Mouse (Mus musculus) spleen, postnatal 4 days (tissue): ENCODE data around the gene Dag1.
"Not testable (repeated sequence)": the region's sequence is repeated elsewhere in the genome, so short reads cannot be mapped to it uniquely, and the experiment has no call there.

ENCODE experiments used
- DNase-seq, 2 experiments: peaks; one replicate each; pipeline ENCODE4 v3.0.0; 2022; ENCODE audit warnings: low spot score in 2 of 2

Gene Dag1

GRCm38 (mm10) chr9:108263690-108264190 is at the start of gene Dag1:
TSS of gene Dag1 (minus strand) at chr9:108263958.
- peak; percentile 99 for DNase-seq

GRCm38 (mm10) chr9:108308141-108308540 is 44.4 kb upstream of the Dag1 start:
- no peak for DNase-seq

- DNase-seq, result no peak
Observed at GRCm38 (mm10) chr9:108307021-108307807, 43.5 kb upstream of the Dag1 start.

GRCm38 (mm10) chr9:108306571-108306980 is 42.8 kb upstream of the Dag1 start:
- DNase-seq, result peak; percentile 86 to 93

GRCm38 (mm10) chr9:108305629-108306520 is 42.1 kb upstream of the Dag1 start, which contains the start of the genes Rhoa and Tcta:
TSS of gene Rhoa (plus strand) at chr9:108306129.
TSS of gene Tcta (minus strand) at chr9:108306160.
- peak; percentile 98 for DNase-seq

GRCm38 (mm10) chr9:108305170-108305569 is 41.4 kb upstream of the Dag1 start:
- DNase-seq, result peak; percentile 35 to 71

- DNase-seq, result no peak
Observed at GRCm38 (mm10) chr9:108304716-108305115, 41.0 kb upstream of the Dag1 start.

GRCm38 (mm10) chr9:108301853-108302252 is 38.1 kb upstream of the Dag1 start:
- no peak for DNase-seq

- DNase-seq, result no peak
Observed at GRCm38 (mm10) chr9:108296453-108297355, 32.9 kb upstream of the Dag1 start, which contains the start of gene Amt. TSS of gene Amt (plus strand) at chr9:108296853.

- no peak for DNase-seq
Observed at GRCm38 (mm10) chr9:108290773-108291172, 27.0 kb upstream of the Dag1 start.

- DNase-seq, result peak; percentile 88 to 89
Observed at GRCm38 (mm10) chr9:108290016-108290750, 26.4 kb upstream of the Dag1 start, which contains the start of gene Nicn1. TSS of gene Nicn1 (plus strand) at chr9:108290429.

- no peak for DNase-seq
Observed at GRCm38 (mm10) chr9:108289347-108289746, 25.6 kb upstream of the Dag1 start.

- not testable (repeated sequence) for DNase-seq
Observed at GRCm38 (mm10) chr9:108287526-108288238, 23.9 kb upstream of the Dag1 start.

GRCm38 (mm10) chr9:108284410-108284809 is 20.7 kb upstream of the Dag1 start:
- DNase-seq, result peak; percentile 79 to 86

GRCm38 (mm10) chr9:108280071-108280828 is 16.5 kb upstream of the Dag1 start:
- DNase-seq, result no peak

- peak; percentile 65 to 80 for DNase-seq
Observed at GRCm38 (mm10) chr9:108278697-108279450, 15.1 kb upstream of the Dag1 start.

GRCm38 (mm10) chr9:108275331-108275659 is 11.5 kb upstream of the Dag1 start:
- DNase-seq, result no peak
